Mouse (Mus musculus) MEL (cell line): ENCODE data around the gene Arhgap40. TPM values are rescaled to one million over a fixed set of nuclear protein-coding genes. Genes with fewer than 3 reads are reported as not detected.

ENCODE experiments used
- DNase-seq: peaks from one replicate; pipeline ENCODE4 v3.0.0; 2011; ENCODE audit warnings: low read depth, low spot score
- H3K27ac ChIP-seq: 2 replicates; pipeline ENCODE4 v1.5.1; 2012; ENCODE audit warnings: low read depth, mild to moderate bottlenecking, control low read depth, low read length, moderate library complexity; ENCODE audit not compliant: control insufficient read depth
- H3K27me3 ChIP-seq, 2 experiments: fragments of 150-350 bp in 1 of 2; sonication (generic) in 1 of 2; 2 replicates each; pipeline ENCODE4 v1.6.1; 2012; ENCODE audit warnings: low read length in 2 of 2, mild to moderate bottlenecking in 2 of 2, improper control_type of control experiment in 1 of 2, moderate library complexity in 1 of 2; ENCODE audit not compliant: insufficient read depth in 2 of 2, control insufficient read depth in 1 of 2
- H3K36me3 ChIP-seq, 2 experiments: 2 replicates each; pipeline ENCODE4 v1.6.1; 2012 to 2014; ENCODE audit warnings: low read length in 2 of 2, improper control_type of control experiment in 1 of 2, inconsistent platforms in 1 of 2, mild to moderate bottlenecking in 1 of 2; ENCODE audit not compliant: insufficient read depth in 2 of 2, control insufficient read depth in 1 of 2
- H3K4me1 ChIP-seq, 2 experiments: fragments of 150-350 bp in 1 of 2; sonication (generic) in 1 of 2; 2 replicates each; pipeline ENCODE4 v1.6.1; 2012; ENCODE audit warnings: low read length in 2 of 2, improper control_type of control experiment in 1 of 2, mild to moderate bottlenecking in 1 of 2; ENCODE audit not compliant: insufficient read depth in 2 of 2, control insufficient read depth in 1 of 2
- H3K4me3 ChIP-seq, 2 experiments: fragments of 150-350 bp in 1 of 2; sonication (generic) in 1 of 2; 2 replicates each; pipeline ENCODE4 v1.5.1; 2012; ENCODE audit warnings: low read depth in 2 of 2, low read length in 2 of 2, mild to moderate bottlenecking in 2 of 2, moderate library complexity in 2 of 2, control low read depth in 1 of 2, improper control_type of control experiment in 1 of 2; ENCODE audit not compliant: control insufficient read depth in 1 of 2, insufficient read depth in 1 of 2
- H3K79me2 ChIP-seq: 2 replicates; pipeline ENCODE4 v1.6.1; 2012; ENCODE audit warnings: mild to moderate bottlenecking, low read length, moderate library complexity; ENCODE audit not compliant: control insufficient read depth, poor library complexity, insufficient read depth
- H3K9ac ChIP-seq: 2 replicates; pipeline ENCODE4 v1.6.1; 2012; ENCODE audit warnings: low read depth, mild to moderate bottlenecking, control low read depth, low read length, moderate library complexity; ENCODE audit not compliant: control insufficient read depth, poor library complexity, severe bottlenecking
- H3K9me3 ChIP-seq: fragments of 150-350 bp; sonication (generic); replicated peaks from 2 replicates; pipeline ENCODE4 v1.6.1; 2012; ENCODE audit warnings: mild to moderate bottlenecking, low read length, improper control_type of control experiment, moderate library complexity; ENCODE audit not compliant: insufficient read depth
- CHD1 ChIP-seq: IDR thresholded peaks from 2 replicates; pipeline ENCODE4 v1.6.1; 2012; ENCODE audit warnings: low read depth, mild to moderate bottlenecking, inconsistent platforms, low read length, improper control_type of control experiment
- EP300 ChIP-seq, 2 experiments: IDR thresholded peaks; 2 replicates each; pipeline ENCODE4 v1.6.1; 2011; ENCODE audit warnings: improper control_type of control experiment in 2 of 2, low read length in 2 of 2, low read depth in 1 of 2, mild to moderate bottlenecking in 1 of 2
- ETS1 ChIP-seq: IDR thresholded peaks from 2 replicates; pipeline ENCODE4 v1.6.1; 2012; ENCODE audit warnings: low read depth, mild to moderate bottlenecking, inconsistent platforms, low read length, improper control_type of control experiment, moderate library complexity
- MAZ ChIP-seq: IDR thresholded peaks from 2 replicates; pipeline ENCODE4 v1.6.1; 2012; ENCODE audit warnings: low read depth, mild to moderate bottlenecking, inconsistent platforms, low read length, improper control_type of control experiment
- MEF2A ChIP-seq: IDR thresholded peaks from 2 replicates; pipeline ENCODE4 v1.6.1; 2014; ENCODE audit warnings: low read depth, mild to moderate bottlenecking, inconsistent platforms, low read length, improper control_type of control experiment; ENCODE audit not compliant: poor library complexity, insufficient replicate concordance, severe bottlenecking; ENCODE audit errors: extremely low read depth
- NRF1 ChIP-seq: IDR thresholded peaks from 2 replicates; pipeline ENCODE4 v1.6.1; 2014; ENCODE audit warnings: low read depth, mild to moderate bottlenecking, inconsistent platforms, low read length, improper control_type of control experiment, moderate library complexity; ENCODE audit not compliant: poor library complexity, insufficient read depth, severe bottlenecking
- POLR2AphosphoS5 ChIP-seq: IDR thresholded peaks from 2 replicates; pipeline ENCODE4 v1.6.1; 2012; ENCODE audit warnings: low read depth, borderline replicate concordance, mild to moderate bottlenecking, inconsistent platforms, low read length, moderate library complexity, mixed read lengths
- SIN3A ChIP-seq: IDR thresholded peaks from 2 replicates; pipeline ENCODE4 v1.6.1; 2012; ENCODE audit warnings: low read length, improper control_type of control experiment, inconsistent platforms
- TAL1 ChIP-seq: IDR thresholded peaks from 2 replicates; pipeline ENCODE4 v1.6.1; 2012; ENCODE audit warnings: mild to moderate bottlenecking, inconsistent platforms, low read length, moderate library complexity, mixed read lengths
- TBP ChIP-seq: IDR thresholded peaks from 2 replicates; pipeline ENCODE4 v1.8.0; 2011; ENCODE audit warnings: low read depth, low read length, improper control_type of control experiment
- TCF12 ChIP-seq: IDR thresholded peaks from 2 replicates; pipeline ENCODE4 v1.6.1; 2014; ENCODE audit warnings: low read depth, mild to moderate bottlenecking, inconsistent platforms, low read length, improper control_type of control experiment, moderate library complexity
- ZMIZ1 ChIP-seq: IDR thresholded peaks from 2 replicates; pipeline ENCODE4 v1.6.1; 2012; ENCODE audit warnings: low read depth, mild to moderate bottlenecking, inconsistent platforms, low read length, improper control_type of control experiment, moderate library complexity
- polyA plus RNA-seq, 2 experiments: library from polyadenylated mRNA; stranded (reverse) in 1 of 2; unstranded in 1 of 2; fragments of >175 nt in 1 of 2; fragments of >200 nt in 1 of 2; gene quantifications; 2 replicates each; pipeline versions ENCODE4 v1.2.1 to v1.2.4; 2012; ENCODE audit warnings: low replicate concordance in 2 of 2, low read depth in 1 of 2; ENCODE audit not compliant: insufficient read length in 2 of 2, insufficient read depth in 1 of 2, missing spikeins in 1 of 2
- total RNA-seq: library from RNA; depleted of rRNA; stranded (reverse); fragments of 300-350 nt; gene quantifications from 2 replicates; pipeline ENCODE4 v1.2.3, GENCODE M21; 2012

The Arhgap40 gene
- total and polyA plus RNA-seq, 3 experiments: not detected

DNA sequence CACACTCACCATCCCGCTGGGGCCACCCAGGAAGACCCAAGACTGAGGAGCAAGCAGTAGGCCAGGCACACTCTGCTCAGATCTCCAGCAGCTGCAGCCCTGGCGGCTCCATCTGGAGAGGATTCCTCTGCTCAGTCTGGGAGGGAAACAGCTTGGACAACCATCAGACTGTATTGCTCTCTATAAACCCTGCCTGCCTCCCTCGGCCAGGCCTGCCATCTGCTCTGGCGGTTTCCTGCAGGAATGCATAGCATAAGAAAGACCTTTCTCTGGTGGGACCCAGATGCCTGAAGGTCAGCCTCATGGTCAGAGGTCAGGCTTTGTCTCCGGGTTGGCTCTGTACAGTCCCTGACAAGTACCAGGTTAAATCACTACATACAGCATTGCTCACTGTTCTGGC, 78.7 kb downstream of the Arhgap40 start:
- no peaks in the 10 kb centered on the region; a peak in 1 of 4 replicates for H3K27me3 ChIP-seq
- H3K4me3 ChIP-seq: no peak overlapping the region
- no peaks in the 10 kb centered on the region for H3K9me3 ChIP-seq
- no peak for DNase-seq
- H3K27ac ChIP-seq: no peak overlapping the region
- no peak overlapping the region for H3K9ac ChIP-seq
- no peaks in the 10 kb centered on the region for H3K79me2 ChIP-seq
- no peak for TF ChIP-seq NRF1
- no peak for TF ChIP-seq SIN3A
- no peak for TF ChIP-seq TCF12
- no peak for TF ChIP-seq MEF2A
- no peak for TF ChIP-seq CHD1
- TF ChIP-seq MAZ: no peak
- no peak for TF ChIP-seq ZMIZ1
- no peak for TF ChIP-seq TBP
- TF ChIP-seq, all 39 proteins: peak for 0
- Histone ChIP-seq H3K4me1 (peaks cover 0 to 5% of the 10 kb centered on the region in 2 experiments; a peak in 2 of 4 replicates), H3K36me3 (no peaks in the 10 kb centered on the region; a peak in 1 of 4 replicates)

DNA sequence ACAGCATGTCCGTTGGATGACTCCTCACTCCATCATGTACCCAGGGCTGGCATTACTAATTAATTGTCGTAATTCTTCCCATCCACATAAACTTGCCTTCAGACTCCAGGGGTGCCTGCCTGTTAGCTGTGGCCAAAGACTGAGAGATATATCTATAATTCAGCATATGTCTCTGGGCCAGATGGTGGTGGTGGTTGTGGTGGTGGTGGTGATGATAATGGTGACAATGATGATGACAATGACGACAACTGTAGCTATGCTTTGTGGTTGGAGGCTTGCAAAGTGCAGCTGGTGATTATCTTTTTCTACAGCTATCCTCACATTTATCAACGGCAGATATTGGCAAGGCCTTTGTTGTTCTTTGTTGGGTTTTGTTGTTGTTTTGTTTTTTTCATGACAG, 80.8 kb downstream of the Arhgap40 start:
- Histone ChIP-seq H3K4me1 (0 out of 4 replicates have a peak, but pooled peaks cover 0 to 4% of the 10 kb centered on the region in 2 experiments), H3K9me3 (no peaks in the 10 kb centered on the region), H3K9ac (no peak overlapping the region), H3K79me2 (no peaks in the 10 kb centered on the region), H3K27me3 (no peaks in the 10 kb centered on the region; a peak in 1 of 4 replicates), H3K27ac (no peak overlapping the region; the same call in 1 of the 2 replicates), H3K36me3 (no peaks in the 10 kb centered on the region; a peak in 1 of 4 replicates), H3K4me3 (no peak overlapping the region)
- TF ChIP-seq EP300 (IDR thresholded peaks at IDR 0.05; ENCODE audit: low read depth in 1 of 2, low read length in 2 of 2): peak in 1 of 2 experiments; percentile 50; a peak in 1 of 4 replicates
- TF ChIP-seq NRF1: no peak
- TF ChIP-seq TAL1: peak; percentile 49
- peak; percentile 69; the same call in 1 of the 2 replicates for TF ChIP-seq TCF12
- peak; percentile 65 for TF ChIP-seq ETS1
- no peak for DNase-seq

GRCm38 (mm10) chr2:158595103-158595502, 82.5 kb downstream of the Arhgap40 start:
- TF ChIP-seq POLR2AphosphoS5: no peak
- TF ChIP-seq MAZ: 0 out of 2 replicates have a peak, but pooled peaks have one; percentile 39
- TF ChIP-seq, all 39 proteins: peak for 1
- no peaks in the 10 kb centered on the region for H3K79me2 ChIP-seq
- H3K27me3 ChIP-seq: no peaks in the 10 kb centered on the region; a peak in 1 of 4 replicates
- no peak overlapping the region for H3K4me3 ChIP-seq
- DNase-seq: no peak
- no peak overlapping the region for H3K9ac ChIP-seq
- no peaks in the 10 kb centered on the region; a peak in 1 of 4 replicates for H3K36me3 ChIP-seq
- no peaks in the 10 kb centered on the region for H3K9me3 ChIP-seq
- 0 out of 4 replicates have a peak, but pooled peaks cover 0 to 4% of the 10 kb centered on the region in 2 experiments for H3K4me1 ChIP-seq
- H3K27ac ChIP-seq: no peak overlapping the region
